Mouse (Mus musculus): Measurements from ENCODE around the gene Gm20489. TPM values are rescaled to one million over a fixed set of nuclear protein-coding genes. Genes with fewer than 3 reads are reported as not detected.

The Gm20489 gene
- not detected for total RNA-seq (2021)
- long read RNA-seq, experiment 1: 0 reads
- long read RNA-seq, experiment 2: 0 reads

DNA sequence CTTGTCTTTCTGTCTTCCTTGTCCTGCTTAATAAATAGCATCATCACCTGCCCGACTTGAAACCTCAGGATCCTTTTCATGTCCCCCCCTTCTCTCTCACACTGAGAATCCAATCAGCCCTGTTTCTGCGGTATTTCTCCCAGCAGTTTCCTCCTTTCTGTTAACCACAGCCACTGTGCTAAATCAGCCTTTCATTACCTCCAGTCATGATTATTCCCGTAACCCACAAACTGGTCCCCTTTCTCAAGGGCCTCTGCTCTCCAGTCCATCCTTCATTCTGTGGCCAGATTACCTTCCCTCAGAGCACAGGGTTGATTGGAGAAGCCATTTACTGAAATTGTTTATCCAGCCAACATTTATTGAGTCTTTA is at the start of gene Gm20489:
Gene Gm20489, minus strand, starts transcription at position 269 of the 370 bp plus-strand sequence.
- no peak for DNase-seq

DNA sequence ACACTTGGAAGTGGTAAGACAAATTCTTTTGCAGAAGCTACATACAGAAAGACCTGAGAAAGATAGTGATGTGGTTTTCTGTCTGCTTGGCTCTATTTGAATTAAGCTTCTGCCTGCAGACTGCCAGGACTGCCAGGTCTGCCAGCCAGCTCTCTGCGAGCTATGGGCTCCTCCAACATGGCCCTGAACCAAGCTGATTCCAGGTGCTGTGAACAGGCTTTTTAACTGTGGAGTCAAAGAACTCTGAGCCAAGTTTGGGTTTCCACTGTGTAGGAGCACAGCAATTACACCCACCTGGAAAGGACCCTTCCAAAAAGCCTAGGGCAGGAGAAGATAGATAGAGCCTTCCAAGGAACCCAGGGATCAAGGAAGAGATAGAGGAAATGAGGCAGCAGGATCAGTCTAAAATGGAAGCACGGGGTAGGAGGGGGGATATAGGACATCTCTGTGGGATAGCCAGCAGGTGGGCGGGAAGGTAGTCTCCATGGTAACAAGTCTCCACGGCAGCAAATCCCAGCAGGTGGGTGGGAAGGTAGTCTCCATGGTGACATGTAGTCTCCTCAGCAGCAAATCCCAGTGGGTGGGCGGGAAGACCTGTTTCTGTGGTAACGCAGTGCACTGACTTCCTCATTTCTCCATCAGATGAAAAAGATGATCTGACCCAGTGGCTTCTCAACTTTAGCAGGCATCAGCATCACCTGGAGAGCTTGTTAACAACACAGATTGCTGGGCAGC is 45.0 kb upstream of the Gm20489 start:
- no peak for DNase-seq

DNA sequence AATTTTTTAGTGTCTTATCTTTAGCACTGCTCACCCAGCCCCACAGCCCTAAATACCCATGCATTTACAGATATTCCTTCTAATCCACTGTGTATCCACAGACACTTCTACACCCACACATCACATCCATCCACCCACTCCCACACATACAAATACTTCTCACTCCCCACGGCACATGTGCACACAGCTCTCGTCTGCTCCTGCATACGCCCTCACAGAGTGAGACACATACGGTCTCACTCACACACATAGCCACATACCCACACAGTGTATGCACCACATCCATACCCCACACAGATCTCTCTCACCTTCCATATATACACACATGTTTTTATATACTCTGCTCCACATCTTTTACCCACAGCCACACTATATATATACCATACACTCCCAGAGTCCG is 40.5 kb upstream of the Gm20489 start:
- no peak for DNase-seq

DNA sequence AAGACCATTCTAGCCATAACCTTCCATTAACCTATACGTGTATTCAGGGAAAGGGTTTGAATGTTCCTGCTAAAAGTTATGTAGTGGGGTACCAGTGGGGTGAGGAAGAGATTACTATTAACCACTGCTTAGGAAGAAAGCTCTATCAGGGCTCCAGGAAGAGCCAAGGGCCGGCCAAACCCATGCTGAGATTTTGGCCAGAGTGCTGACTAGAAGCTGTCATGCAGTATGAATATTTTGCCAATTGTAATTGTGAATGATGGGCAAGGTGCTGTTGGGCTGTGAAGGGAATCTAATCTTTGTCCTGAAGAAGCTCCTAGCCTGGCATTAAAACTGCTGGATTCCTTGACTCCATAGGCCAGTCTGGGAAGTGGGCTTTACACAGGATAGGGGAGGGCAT is 35.8 kb upstream of the Gm20489 start:
- DNase-seq: no peak

DNA sequence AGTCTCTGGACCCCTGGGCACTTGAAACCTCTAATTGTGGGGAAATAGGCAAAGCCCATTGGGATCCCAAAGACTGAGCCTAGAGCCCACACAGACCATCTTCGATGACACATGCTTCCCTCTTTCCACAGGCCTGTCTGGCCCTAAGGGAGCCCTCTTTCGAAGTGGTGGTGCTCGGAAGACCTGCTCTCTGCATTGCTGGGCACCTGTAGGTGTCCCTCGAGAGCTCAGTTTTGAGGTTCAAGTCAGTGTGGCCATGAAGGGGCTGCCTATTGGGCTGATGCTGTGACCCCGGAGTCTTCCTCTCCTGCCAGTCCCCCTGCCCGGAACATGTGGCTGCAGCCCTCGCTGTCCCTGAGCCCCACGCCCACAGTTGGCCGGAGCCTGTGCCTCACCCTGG is 32.8 kb upstream of the Gm20489 start:
- no peak for DNase-seq

DNA sequence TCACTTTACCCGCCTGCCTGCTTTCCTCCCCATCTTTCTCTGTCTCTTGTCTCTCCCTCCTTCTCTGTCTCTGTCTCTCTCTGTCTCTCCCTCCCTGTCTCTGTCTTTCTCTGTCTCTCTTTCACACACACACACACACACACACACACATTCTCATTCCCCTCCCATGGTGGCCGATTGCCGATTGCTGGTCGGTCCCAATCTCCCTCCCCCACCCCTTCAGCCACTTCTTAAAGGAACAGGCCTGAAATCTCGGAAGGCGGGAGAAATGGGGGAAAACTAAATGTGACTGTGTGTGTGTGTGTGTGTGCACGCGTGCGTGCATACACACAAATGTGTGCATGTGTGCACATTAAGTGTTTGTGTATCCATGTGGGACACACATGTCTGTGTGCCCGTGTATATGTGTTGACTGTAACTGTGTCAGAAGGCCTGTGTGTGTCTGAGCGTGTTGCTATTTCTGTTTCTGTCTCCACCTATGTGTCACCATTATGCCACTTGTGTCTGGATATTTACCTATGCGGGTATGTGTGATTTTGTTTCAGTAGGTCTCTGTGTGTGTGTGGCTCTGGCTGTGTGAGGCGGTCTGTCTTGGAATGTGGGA is 31.7 kb upstream of the Gm20489 start:
- DNase-seq: no peak

DNA sequence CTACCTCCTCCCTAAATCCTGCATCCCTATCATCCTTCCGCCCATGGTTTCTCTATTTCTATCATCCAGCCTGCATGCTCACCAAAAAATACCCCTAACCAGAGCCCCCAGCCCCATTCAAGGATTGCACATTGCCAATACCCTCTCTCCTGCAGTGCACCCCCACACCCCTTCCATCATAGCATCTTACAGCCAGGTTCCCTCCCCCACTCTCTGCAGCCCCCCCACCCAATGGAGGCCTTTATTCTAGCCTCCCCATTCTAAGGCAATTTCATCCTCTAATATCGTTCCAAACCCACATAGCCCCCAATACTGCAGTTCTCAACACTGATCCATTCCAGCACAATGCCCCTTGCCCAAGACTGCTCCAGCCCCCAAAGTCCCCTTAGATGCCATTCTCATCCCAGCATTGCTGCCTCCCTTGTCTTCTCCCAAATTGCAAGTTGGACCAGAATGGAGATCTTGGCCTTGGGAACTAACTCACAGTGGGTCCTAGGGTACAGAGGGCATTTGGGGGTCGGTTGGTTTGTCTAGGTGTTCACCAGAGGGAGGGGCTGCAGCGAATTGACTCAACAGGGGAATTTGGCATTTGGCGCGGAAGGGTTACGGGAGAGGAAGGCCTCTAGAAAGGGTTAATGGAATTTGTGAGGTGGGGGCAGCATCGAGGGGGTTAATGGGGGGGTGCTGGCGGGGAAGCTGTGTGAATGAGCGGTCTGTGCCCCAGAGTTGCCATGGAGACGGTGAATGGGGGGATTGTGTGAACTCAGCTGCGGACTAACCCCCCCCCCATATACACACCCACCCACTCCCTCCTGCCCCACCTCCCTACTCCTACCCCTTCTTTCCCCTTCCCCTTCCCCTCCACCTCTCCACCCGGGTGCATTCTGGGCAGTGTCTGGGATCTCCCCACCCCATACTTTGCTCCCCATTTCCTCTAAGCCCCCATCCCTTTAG is 30.9 kb upstream of the Gm20489 start:
- DNase-seq: no peak

DNA sequence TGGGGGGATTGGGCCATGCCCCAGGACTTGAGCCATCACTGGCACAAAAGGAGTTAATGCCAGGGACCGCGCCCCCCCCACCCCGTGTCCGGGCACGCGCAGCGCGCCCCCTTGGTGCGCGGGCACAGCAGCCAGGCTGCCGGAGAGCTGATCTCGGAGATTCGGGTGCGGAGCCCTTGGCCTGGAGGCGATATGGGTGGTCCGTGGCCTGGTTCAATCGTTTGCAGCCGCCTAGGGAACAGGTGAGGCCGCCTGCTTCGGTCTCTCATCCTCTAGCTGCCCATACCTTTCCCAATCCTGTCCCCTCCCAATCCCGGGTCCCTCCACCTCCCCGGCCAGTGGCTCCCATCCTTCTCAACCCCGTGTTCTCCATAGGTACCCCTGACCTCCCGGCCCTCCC is 30.2 kb upstream of the Gm20489 start, which contains the start of gene Nlgn3:
Gene Nlgn3, plus strand, starts transcription at position 114 of the 400 bp plus-strand sequence.
- no peak for DNase-seq

DNA sequence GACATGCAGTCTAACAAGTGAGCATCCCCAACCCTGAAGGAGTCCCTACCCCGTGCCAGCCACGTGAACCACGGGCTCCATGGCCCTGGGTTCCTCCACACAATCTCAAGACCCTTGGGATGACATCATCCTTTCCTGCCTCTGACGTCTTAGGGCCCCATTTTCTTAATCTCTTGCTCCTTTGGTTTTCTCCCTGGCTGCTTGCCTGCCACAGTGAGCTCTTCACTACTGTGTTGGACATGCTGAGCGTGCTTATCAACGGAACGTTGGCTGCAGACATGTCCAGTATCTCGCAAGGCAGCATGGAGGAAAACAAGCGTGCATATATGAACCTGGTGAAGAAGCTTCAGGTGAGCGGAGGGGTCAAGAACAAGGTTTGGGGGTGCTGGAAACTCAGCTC is 21.3 kb upstream of the Gm20489 start:
- DNase-seq: no peak

DNA sequence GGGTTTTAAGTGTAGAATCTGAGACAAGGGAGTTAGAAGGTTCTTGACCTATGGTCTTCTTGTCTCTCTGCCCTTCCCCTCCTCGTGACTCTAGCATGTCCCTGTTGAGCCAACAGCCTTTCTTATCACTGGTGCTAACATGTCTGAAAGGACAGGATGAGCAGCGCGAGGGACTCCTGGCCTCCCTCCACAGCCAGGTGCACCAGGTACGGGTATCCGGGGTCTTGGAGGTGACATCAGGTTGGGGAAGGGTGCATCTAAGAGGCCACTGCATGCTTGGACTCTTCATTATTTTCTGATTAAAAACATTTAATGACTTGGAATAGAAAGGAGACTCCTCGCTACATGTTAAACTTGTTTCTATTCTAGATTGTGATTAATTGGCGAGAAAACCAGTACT is 20.2 kb upstream of the Gm20489 start:
- no peak for DNase-seq

DNA sequence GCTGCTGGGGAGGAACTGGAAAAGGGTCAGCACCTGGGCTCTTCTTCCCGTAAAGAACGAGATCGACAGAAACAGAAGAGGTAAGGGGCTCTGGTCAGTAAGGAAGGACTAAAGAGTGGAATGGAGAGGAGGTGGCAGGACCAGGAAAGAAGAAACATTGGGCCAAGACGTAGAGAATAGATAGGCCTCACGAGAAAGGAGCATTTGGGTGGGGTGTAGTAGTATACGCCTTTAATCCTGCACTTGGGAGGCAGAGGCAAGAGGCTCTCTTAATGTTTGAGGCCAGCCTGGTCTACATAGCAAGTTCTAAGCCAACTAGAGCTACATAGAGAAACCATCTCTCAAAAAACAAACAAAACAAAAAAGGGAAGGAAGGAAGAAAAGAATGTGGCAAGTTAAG is 19.6 kb upstream of the Gm20489 start:
- DNase-seq: no peak

DNA sequence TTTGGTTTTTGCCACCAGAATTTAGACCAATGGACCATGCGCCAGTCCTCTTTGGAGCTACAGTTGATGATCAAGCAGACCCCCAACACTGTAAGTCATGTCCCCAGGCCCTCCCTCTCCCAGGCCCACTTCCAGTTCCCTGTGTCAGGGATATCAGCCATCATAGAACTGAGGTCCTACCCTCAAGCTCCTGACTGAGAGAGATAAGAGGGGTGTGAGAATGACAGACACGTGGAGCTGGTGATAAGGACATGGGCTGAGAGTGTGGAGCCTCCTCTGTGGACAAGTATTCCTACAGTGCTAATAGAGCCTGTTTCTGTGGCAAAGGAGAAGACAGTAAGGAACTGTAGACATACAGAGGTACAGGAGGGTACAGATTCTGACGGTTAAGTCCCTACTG is 18.7 kb upstream of the Gm20489 start:
- DNase-seq: no peak

DNA sequence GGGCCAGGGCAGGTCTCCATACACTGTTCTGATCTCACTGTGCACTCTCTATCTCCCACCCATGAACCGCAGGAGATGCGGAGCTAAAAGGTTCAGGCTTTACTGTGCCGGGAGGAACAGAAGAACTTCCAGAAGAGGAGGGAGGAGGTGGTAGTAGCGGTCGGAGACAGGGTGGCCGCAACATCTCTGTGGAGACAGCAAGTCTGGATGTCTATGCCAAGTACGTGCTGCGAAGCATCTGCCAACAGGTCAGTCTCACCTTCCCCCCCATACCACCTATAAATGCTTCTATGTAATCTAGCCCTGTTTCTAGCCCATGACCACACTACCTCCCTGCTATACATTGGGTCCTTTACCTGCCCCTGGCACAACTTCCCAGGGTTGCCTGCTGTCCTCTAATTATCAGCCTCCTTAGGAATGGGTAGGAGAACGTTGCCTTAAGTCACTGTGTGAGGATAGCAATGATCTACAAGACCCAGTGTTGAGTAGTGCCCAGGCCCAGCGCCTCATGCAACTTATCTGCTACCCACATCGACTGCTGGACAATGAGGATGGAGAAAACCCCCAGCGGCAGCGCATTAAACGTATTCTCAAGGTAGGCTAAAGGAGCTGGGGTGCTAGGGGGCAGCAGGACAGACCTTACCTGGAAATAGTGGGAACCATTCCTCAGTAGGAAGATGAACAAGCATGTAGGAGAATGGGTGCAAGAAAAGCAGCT is 17.3 kb upstream of the Gm20489 start:
- DNase-seq: no peak

DNA sequence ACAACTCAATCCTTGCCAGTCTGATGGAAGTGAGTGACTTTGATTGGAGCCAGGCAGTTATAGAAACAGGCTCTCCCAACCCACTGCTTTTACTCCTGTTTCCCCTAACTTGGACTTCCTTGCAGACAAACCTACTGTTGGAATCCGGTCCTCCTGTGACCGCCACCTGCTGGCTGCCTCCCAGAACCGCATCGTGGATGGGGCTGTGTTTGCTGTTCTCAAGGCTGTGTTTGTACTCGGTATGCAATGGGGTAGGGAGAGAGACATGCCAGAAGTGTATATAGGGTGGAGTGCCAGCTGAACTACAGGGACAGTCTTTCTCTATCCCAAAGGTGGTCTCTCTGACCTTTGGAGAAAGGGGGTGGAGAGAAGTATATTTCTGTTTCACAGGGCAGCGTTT is 16.7 kb upstream of the Gm20489 start:
- DNase-seq: no peak

DNA sequence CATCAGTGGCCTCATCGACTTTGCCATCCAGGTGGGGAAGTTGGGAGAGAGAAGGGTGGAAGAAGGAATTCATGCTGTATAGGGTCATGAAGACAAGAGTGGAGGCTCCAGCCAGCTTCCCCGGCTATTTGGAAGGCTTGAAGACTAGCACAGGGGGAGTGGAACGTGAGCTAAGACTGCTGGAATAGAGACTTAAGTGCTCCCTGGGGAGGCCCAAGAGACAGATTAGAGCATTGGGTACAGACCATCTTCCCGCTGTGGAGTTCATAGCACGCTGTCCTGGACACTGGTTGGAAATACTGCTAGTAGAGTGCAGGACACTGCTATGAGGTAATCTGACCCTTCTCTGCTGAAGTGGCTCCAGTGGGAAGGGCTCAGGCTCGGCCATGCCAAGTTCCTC is 14.0 kb upstream of the Gm20489 start:
- no peak for DNase-seq

DNA sequence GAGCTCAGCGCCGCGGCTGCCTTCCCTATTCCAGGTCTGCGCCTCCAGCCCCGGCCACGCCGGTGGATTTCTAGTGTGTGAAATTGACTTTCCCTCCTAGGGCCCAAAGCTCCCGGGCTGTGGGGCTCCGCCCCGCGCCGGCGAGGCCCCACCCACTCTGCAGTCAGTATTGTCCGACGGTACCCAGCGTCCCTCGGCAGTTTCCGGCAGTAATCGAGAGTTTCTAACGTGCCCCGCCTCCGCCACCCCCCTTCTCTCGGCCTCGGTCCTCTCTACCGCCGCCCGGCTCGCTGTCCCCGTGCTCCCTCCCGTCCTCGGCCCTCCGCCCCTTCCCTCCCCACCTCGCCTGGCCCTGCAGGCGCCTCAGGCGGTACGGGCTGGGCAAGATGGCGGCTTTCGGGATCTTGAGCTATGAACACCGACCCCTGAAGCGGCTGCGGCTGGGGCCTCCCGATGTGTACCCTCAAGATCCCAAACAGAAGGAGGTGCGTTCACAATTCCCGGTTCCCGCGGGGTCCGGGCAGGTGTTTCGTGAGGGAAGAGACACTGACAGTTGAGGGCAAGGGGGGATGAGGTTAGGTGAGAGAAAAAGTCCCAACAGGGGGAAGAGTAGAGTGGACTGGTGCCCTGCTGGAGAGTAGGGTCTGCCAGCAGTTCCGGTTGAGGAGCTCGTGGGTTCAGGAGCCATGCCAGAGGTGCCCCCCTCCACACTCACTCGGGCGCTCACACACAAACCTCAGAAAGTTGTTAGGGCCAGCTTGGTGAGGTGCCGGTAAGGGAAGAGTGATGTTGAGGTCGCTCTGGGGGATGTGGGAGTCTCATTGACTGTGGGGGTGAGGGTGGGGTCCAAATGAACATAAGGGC is 5.3 kb upstream of the Gm20489 start, which contains the start of gene Med12:
Gene Med12, plus strand, starts transcription at position 156 of the 864 bp plus-strand sequence.
- DNase-seq: peak; percentile 94

DNA sequence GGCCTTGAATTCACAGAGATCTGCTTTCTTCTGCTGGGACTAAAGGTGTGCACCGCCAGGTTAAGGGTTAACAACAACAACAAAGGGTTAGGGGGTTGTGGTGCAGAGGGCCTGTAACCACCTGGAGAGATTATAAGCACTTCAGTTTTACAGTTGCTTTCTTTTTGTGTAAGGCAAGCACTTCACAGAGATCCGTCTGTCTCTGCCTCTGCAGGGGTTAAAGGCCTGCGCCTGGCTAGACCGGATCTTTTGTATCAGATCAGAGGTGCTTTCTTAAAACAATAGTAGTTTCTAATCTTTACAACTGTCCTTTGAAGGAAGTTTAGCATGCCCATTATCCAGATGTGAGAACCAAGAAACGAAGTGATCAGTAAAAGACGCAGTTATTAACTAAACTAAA is 4.6 kb upstream of the Gm20489 start:
- DNase-seq: no peak

DNA sequence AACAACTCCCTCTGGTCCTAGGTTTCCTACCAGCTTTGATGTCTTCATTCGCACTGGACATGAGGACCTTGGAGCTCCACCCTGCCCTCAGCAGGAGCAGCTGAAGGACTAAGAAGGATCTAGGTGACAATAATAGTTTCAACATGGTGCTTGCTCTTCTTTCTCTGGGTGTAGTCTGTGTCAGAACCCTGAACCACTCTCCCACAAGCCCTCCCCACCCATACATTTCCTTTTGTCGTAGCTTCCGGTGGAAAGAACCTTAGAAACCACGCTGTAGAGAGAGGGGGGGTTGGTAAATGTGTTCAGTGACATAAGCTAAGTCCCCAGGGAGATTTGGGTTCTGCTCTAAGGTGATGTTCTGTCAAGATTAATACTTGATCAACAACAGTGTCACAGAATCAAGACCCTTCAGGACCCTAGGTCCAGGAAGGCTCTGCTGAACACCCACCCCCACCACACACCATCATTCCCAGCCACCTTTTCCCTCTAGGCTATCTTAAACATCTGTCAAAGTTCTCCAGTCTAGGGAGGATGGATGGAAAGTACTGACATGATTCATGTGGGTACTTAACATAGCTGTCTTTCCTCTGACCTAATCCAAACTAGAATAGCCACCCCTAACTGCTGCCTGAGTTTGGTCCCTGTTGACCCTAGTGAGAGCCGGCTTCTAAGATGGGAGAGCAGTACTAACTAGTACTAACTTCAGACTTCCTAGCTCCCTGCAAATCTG is 633 bp downstream of the Gm20489 start, which contains the start of gene Il2rg:
Gene Il2rg, minus strand, starts transcription at position 231 of the 730 bp plus-strand sequence.
- no peak for DNase-seq

DNA sequence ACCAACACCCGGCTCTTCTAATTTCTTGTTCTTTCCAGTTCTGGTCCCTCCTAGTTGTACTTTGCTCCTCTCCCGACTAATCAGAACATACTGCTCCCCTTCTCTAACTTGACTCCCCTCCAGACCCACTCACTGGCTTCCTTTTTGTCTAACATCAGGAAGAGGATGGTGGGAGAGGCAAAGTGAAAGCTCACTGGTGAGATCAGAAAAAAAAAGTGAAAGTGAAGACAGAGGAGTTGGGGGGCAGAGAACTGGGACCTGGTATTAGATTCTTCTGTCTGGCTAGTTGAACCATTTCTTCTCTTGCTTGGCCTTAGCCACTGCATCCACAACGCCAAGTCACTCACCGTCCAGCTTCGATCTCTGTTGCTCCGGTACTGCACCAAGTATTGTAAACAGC is 2.2 kb downstream of the Gm20489 start:
- DNase-seq: no peak

DNA sequence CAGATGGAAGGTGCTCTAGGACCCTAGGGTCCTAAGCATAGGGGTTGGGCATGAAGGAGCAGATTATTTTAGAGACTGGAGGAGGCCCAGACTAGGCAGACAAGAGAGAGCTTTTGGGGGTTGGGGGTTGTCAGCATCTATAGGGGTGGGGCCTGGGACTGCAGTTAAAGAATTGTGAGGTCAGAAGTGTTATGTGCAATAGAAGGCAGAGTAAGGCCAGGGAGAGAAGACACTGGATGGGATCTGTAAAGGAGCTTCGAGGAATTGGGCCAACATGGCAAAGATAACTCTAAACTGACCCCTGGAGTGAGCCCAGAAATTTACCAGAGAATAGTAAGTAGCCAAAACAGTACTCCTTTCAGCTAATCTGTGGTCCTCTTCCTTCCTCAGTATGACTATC is 4.9 kb downstream of the Gm20489 start, which contains the start of gene Gm614:
Gene Gm614, minus strand, starts transcription at position 101 of the 400 bp plus-strand sequence.
- no peak for DNase-seq

Measured in gastrocnemius, postnatal 25 days (tissue).